Mouse (Mus musculus) hindbrain, embryonic 12.5 days (tissue): ENCODE measurements around the gene B3gnt9. TPM values are rescaled to one million over a fixed set of nuclear protein-coding genes. Genes with fewer than 3 reads are reported as not detected.
"Not testable (repeated sequence)": the region's sequence is repeated elsewhere in the genome, so short reads cannot be mapped to it uniquely, and the experiment has no call there.

ENCODE experiments used
- ATAC-seq: fragments of 200-750 bp; cut with Nextera tagmentation; 2 replicates; pipeline ENCODE4 v1.8.0; 2017; ENCODE audit warnings: moderate TSS enrichment; ENCODE audit not compliant: low FRiP score
- H3K27ac ChIP-seq: fragments of 300-500 bp; sonication (generic); 2 replicates; pipeline ENCODE4 v1.5.1; 2016; ENCODE audit warnings: mild to moderate bottlenecking
- H3K27me3 ChIP-seq: fragments of 300-500 bp; sonication (generic); 2 replicates; pipeline ENCODE4 v1.6.1; 2016; ENCODE audit warnings: mild to moderate bottlenecking
- H3K36me3 ChIP-seq: fragments of 300-500 bp; sonication (generic); 2 replicates; pipeline ENCODE4 v1.6.1; 2016; ENCODE audit warnings: mild to moderate bottlenecking
- H3K4me1 ChIP-seq: fragments of 300-500 bp; sonication (generic); 2 replicates; pipeline ENCODE4 v1.6.1; 2016
- H3K4me2 ChIP-seq: fragments of 300-500 bp; sonication (generic); replicated peaks from 2 replicates; pipeline ENCODE4 v1.6.1; 2016; ENCODE audit warnings: mild to moderate bottlenecking
- H3K4me3 ChIP-seq: fragments of 300-500 bp; sonication (generic); 2 replicates; pipeline ENCODE4 v1.5.1; 2016; ENCODE audit warnings: mild to moderate bottlenecking
- H3K9ac ChIP-seq: fragments of 300-500 bp; sonication (generic); 2 replicates; pipeline ENCODE4 v1.6.1; 2016; ENCODE audit warnings: mild to moderate bottlenecking, moderate library complexity
- H3K9me3 ChIP-seq: fragments of 300-500 bp; sonication (generic); replicated peaks from 2 replicates; pipeline ENCODE4 v1.6.1; 2016; ENCODE audit warnings: mild to moderate bottlenecking
- WGBS: fragments of 180-500 bp; shearing (Covaris S2); methylation state at CpG from one replicate; pipeline ENCODE4 v1.1.7; 2016; 5-methylcytosine and 5-hydroxymethylcytosine counted together
- polyA plus RNA-seq: library from polyadenylated mRNA; unstranded; fragments of >200 nt; fragmentation: Nextera tagmentation; extraction: Ambion mirVana; gene quantifications from 2 replicates; pipeline ENCODE4 v1.2.1, GENCODE M21; 2016

Gene B3gnt9
- polyA plus RNA-seq, 1 experiment from 2014 or later, result 7.5 TPM

- Histone ChIP-seq H3K9me3 (no peaks in the 10 kb centered on the region), H3K36me3 (peaks cover 45% of the 10 kb centered on the region), H3K4me3 (no peak overlapping the region), H3K4me2 (no peak overlapping the region), H3K9ac (no peak overlapping the region), H3K27me3 (peaks cover 31% of the 10 kb centered on the region), H3K27ac (no peak overlapping the region), H3K4me1 (peaks cover 16% of the 10 kb centered on the region)
- WGBS, result 89% methylated on average over 10 of the region's 10 CpGs
- no peak for ATAC-seq
Observed at GRCm38 (mm10) chr8:105252680-105253537, 2.0 kb downstream of the B3gnt9 start.

GRCm38 (mm10) chr8:105251954-105252353 is 3.0 kb downstream of the B3gnt9 start:
- no peak for ATAC-seq
- H3K4me2 ChIP-seq, result no peak overlapping the region
- peaks cover 49% of the 10 kb centered on the region for H3K36me3 ChIP-seq
- H3K4me1 ChIP-seq, result peaks cover 16% of the 10 kb centered on the region
- no peak overlapping the region for H3K27ac ChIP-seq
- 90% methylated on average over 6 of the region's 6 CpGs for WGBS
- H3K9me3 ChIP-seq, result no peaks in the 10 kb centered on the region
- H3K4me3 ChIP-seq, result no peak overlapping the region
- H3K27me3 ChIP-seq, result peaks cover 24% of the 10 kb centered on the region
- H3K9ac ChIP-seq, result no peak overlapping the region

- 97% methylated on average over 7 of the region's 7 CpGs for WGBS
- no peak overlapping the region for H3K4me2 ChIP-seq
- peaks cover 39% of the 10 kb centered on the region for H3K36me3 ChIP-seq
- no peak overlapping the region for H3K9ac ChIP-seq
- no peaks in the 10 kb centered on the region for H3K4me1 ChIP-seq
- H3K27me3 ChIP-seq, result no peaks in the 10 kb centered on the region
- H3K27ac ChIP-seq, result no peak overlapping the region
- H3K4me3 ChIP-seq, result no peak overlapping the region
- H3K9me3 ChIP-seq, result no peaks in the 10 kb centered on the region
- ATAC-seq, result no peak
Observed at GRCm38 (mm10) chr8:105241016-105241415, 13.9 kb downstream of the B3gnt9 start.

GRCm38 (mm10) chr8:105237442-105238142 is 17.4 kb downstream of the B3gnt9 start:
- WGBS, result 92% methylated on average over 14 of the region's 14 CpGs
- Histone ChIP-seq H3K27ac (no peak overlapping the region), H3K9me3 (no peaks in the 10 kb centered on the region), H3K27me3 (no peaks in the 10 kb centered on the region), H3K36me3 (peaks cover 41% of the 10 kb centered on the region), H3K9ac (no peak overlapping the region), H3K4me3 (no peak overlapping the region), H3K4me1 (no peaks in the 10 kb centered on the region), H3K4me2 (no peak overlapping the region)
- no peak for ATAC-seq

- no peak for ATAC-seq
Observed at GRCm38 (mm10) chr8:105235206-105235605, 19.7 kb downstream of the B3gnt9 start.

GRCm38 (mm10) chr8:105233126-105233935 is 21.6 kb downstream of the B3gnt9 start:
- Histone ChIP-seq H3K4me2 (no peak overlapping the region), H3K27ac (no peak overlapping the region), H3K4me3 (no peak overlapping the region), H3K9ac (no peak overlapping the region), H3K36me3 (peaks cover 16% of the 10 kb centered on the region), H3K27me3 (no peaks in the 10 kb centered on the region), H3K4me1 (no peaks in the 10 kb centered on the region), H3K9me3 (no peaks in the 10 kb centered on the region)
- no peak for ATAC-seq
- 78% methylated on average over 1 of the region's 1 CpGs for WGBS

More at GRCm38 (mm10) chr8:105235206-105235605, 19.7 kb downstream of the B3gnt9 start:
- Histone ChIP-seq H3K9ac (no peak overlapping the region), H3K9me3 (no peaks in the 10 kb centered on the region), H3K4me1 (no peaks in the 10 kb centered on the region), H3K4me2 (no peak overlapping the region), H3K27me3 (no peaks in the 10 kb centered on the region), H3K36me3 (peaks cover 26% of the 10 kb centered on the region), H3K4me3 (no peak overlapping the region), H3K27ac (no peak overlapping the region)
- WGBS, result 91% methylated on average over 1 of the region's 1 CpGs

GRCm38 (mm10) chr8:105232321-105232693 is 22.6 kb downstream of the B3gnt9 start:
- H3K36me3 ChIP-seq, result peaks cover 16% of the 10 kb centered on the region
- not testable (repeated sequence) for H3K4me3 ChIP-seq, H3K27ac ChIP-seq, ATAC-seq, H3K4me2 ChIP-seq, H3K9me3 ChIP-seq, H3K4me1 ChIP-seq, H3K27me3 ChIP-seq, H3K9ac ChIP-seq
- WGBS, result 97% methylated on average over 4 of the region's 4 CpGs

GRCm38 (mm10) chr8:105231503-105232320 is 23.2 kb downstream of the B3gnt9 start:
- no peak overlapping the region for H3K4me3 ChIP-seq
- WGBS, result 89% methylated on average over 12 of the region's 12 CpGs
- peaks cover 16% of the 10 kb centered on the region for H3K36me3 ChIP-seq
- H3K4me2 ChIP-seq, result no peak overlapping the region
- H3K4me1 ChIP-seq, result no peaks in the 10 kb centered on the region
- no peak overlapping the region for H3K27ac ChIP-seq
- H3K9ac ChIP-seq, result no peak overlapping the region
- H3K9me3 ChIP-seq, result no peaks in the 10 kb centered on the region
- no peak for ATAC-seq
- H3K27me3 ChIP-seq, result no peaks in the 10 kb centered on the region

- Histone ChIP-seq H3K36me3 (no peaks in the 10 kb centered on the region), H3K4me3 (peak overlapping the region; percentile 90), H3K4me2 (peak overlapping the region; percentile 74), H3K9me3 (no peaks in the 10 kb centered on the region), H3K9ac (peak overlapping the region; percentile 89), H3K4me1 (peaks cover 17% of the 10 kb centered on the region), H3K27ac (no peak overlapping the region), H3K27me3 (no peaks in the 10 kb centered on the region)
- no peak for ATAC-seq
- 31% methylated on average over 6 of the region's 6 CpGs for WGBS
Observed at GRCm38 (mm10) chr8:105225917-105226316, 29.0 kb downstream of the B3gnt9 start.

GRCm38 (mm10) chr8:105225272-105225593 is 29.7 kb downstream of the B3gnt9 start:
- Histone ChIP-seq H3K4me2 (peak overlapping the region; percentile 74), H3K27me3 (no peaks in the 10 kb centered on the region), H3K9me3 (no peaks in the 10 kb centered on the region), H3K27ac (peak overlapping the region; percentile 64), H3K4me3 (peak overlapping the region; percentile 90), H3K9ac (peak overlapping the region; percentile 89), H3K4me1 (peaks cover 17% of the 10 kb centered on the region), H3K36me3 (no peaks in the 10 kb centered on the region)
- no peak for ATAC-seq
- under 1% methylated on average over 26 of the region's 27 CpGs for WGBS

- ATAC-seq, result peak; percentile 96
- Histone ChIP-seq H3K36me3 (no peaks in the 10 kb centered on the region), H3K4me1 (peaks cover 17% of the 10 kb centered on the region), H3K4me2 (peak within 1 kb of the TSS; percentile 74), H3K9me3 (no peaks in the 10 kb centered on the region), H3K27me3 (no peaks in the 10 kb centered on the region), H3K9ac (peak within 1 kb of the TSS; percentile 89), H3K4me3 (peak within 1 kb of the TSS; percentile 90), H3K27ac (peak within 1 kb of the TSS; percentile 64)
- 3% methylated on average over 34 of the region's 34 CpGs for WGBS
Observed at GRCm38 (mm10) chr8:105224413-105225271, 30.3 kb downstream of the B3gnt9 start, which contains the start of gene D230025D16Rik. Gene D230025D16Rik, plus strand, starts transcription at chr8:105225145.
